Mouse (Mus musculus) CH12.LX (cell line): Measurements from ENCODE around the gene Mrpl42. TPM values are rescaled to one million over a fixed set of nuclear protein-coding genes. Genes with fewer than 3 reads are reported as not detected.

Experiments
- DNase-seq: peaks from one replicate; pipeline ENCODE4 v3.0.0-alpha.2; 2013; ENCODE audit errors: extremely low read depth
- H3K27ac ChIP-seq: 2 replicates; pipeline ENCODE4 v1.5.1; 2012; ENCODE audit warnings: low read depth, mild to moderate bottlenecking, control low read depth, moderate library complexity; ENCODE audit not compliant: insufficient read depth
- H3K27me3 ChIP-seq: replicated peaks from 2 replicates; pipeline ENCODE3; 2012; ENCODE audit warnings: inconsistent platforms
- H3K36me3 ChIP-seq, 2 experiments: replicated peaks in 1 of 2; 2 replicates each; pipeline versions ENCODE3 to v1.6.1; 2012; ENCODE audit warnings: inconsistent platforms in 1 of 2, low read length in 1 of 2, mild to moderate bottlenecking in 1 of 2, mixed read lengths in 1 of 2, moderate library complexity in 1 of 2; ENCODE audit not compliant: control insufficient read depth in 1 of 2, insufficient read depth in 1 of 2
- H3K4me1 ChIP-seq, 2 experiments: 2 replicates each; pipeline ENCODE4 v1.6.1; 2012; ENCODE audit warnings: inconsistent platforms in 1 of 2, moderate library complexity in 1 of 2; ENCODE audit not compliant: insufficient read depth in 2 of 2, control insufficient read depth in 1 of 2
- H3K4me2 ChIP-seq: 2 replicates; pipeline ENCODE4 v1.6.1; 2012; ENCODE audit warnings: low read depth, mild to moderate bottlenecking, control low read depth; ENCODE audit not compliant: poor library complexity, insufficient read depth, severe bottlenecking
- H3K4me3 ChIP-seq, 3 experiments: fragments of 150-350 bp in 1 of 3; sonication (generic) in 1 of 3; replicated peaks in 1 of 3; 2 replicates each; pipeline versions ENCODE3 to v1.5.1; 2011 to 2012; ENCODE audit warnings: low read depth in 2 of 3, low read length in 2 of 3, mild to moderate bottlenecking in 2 of 3, moderate library complexity in 2 of 3, control low read depth in 1 of 3, improper control_type of control experiment in 1 of 3, inconsistent platforms in 1 of 3, mixed read lengths in 1 of 3; ENCODE audit not compliant: poor library complexity in 1 of 3
- H3K79me2 ChIP-seq: replicated peaks from 2 replicates; pipeline ENCODE4 v1.6.1; 2012; ENCODE audit warnings: mild to moderate bottlenecking, moderate library complexity; ENCODE audit not compliant: control insufficient read depth, poor library complexity, insufficient read depth, severe bottlenecking; ENCODE audit errors: extremely low read depth
- H3K9ac ChIP-seq: 2 replicates; pipeline ENCODE4 v1.6.1; 2012; ENCODE audit warnings: low read depth, mild to moderate bottlenecking, control low read depth, moderate library complexity; ENCODE audit not compliant: insufficient read depth
- H3K9me3 ChIP-seq: replicated peaks from 2 replicates; pipeline ENCODE3; 2012; ENCODE audit warnings: low read length, inconsistent platforms, mixed read lengths
- BHLHE40 ChIP-seq: IDR thresholded peaks from 2 replicates; pipeline ENCODE4 v1.6.1; 2011; ENCODE audit warnings: mild to moderate bottlenecking, low read depth, low read length, improper control_type of control experiment
- CHD1 ChIP-seq: IDR thresholded peaks from 2 replicates; pipeline ENCODE4 v1.6.1; 2012; ENCODE audit warnings: low read depth, low read length, improper control_type of control experiment, inconsistent platforms
- CHD2 ChIP-seq: IDR thresholded peaks from 2 replicates; pipeline ENCODE4 v1.6.1; 2011; ENCODE audit warnings: low read length, improper control_type of control experiment
- E2F4 ChIP-seq: IDR thresholded peaks from 2 replicates; pipeline ENCODE4 v1.6.1; 2011; ENCODE audit warnings: low read depth, low read length, improper control_type of control experiment; ENCODE audit not compliant: insufficient replicate concordance
- ELF1 ChIP-seq: IDR thresholded peaks from 2 replicates; pipeline ENCODE4 v1.6.1; 2014; ENCODE audit warnings: low read depth, mild to moderate bottlenecking, inconsistent platforms, low read length, improper control_type of control experiment
- EP300 ChIP-seq: IDR thresholded peaks from 2 replicates; pipeline ENCODE4 v1.6.1; 2011; ENCODE audit warnings: low read length, improper control_type of control experiment
- ETS1 ChIP-seq: conservative IDR thresholded peaks from 2 replicates; pipeline ENCODE4 v1.6.1; 2012; ENCODE audit warnings: low read depth, mild to moderate bottlenecking, inconsistent platforms, low read length, improper control_type of control experiment, moderate library complexity
- GABPA ChIP-seq: IDR thresholded peaks from 2 replicates; pipeline ENCODE4 v1.6.1; 2012; ENCODE audit warnings: low read depth, low read length, improper control_type of control experiment, inconsistent platforms; ENCODE audit not compliant: insufficient replicate concordance
- HCFC1 ChIP-seq: IDR thresholded peaks from 2 replicates; pipeline ENCODE4 v1.6.1; 2012; ENCODE audit warnings: low read depth, mild to moderate bottlenecking, inconsistent platforms, low read length, improper control_type of control experiment
- IRF4 ChIP-seq: IDR thresholded peaks from 2 replicates; pipeline ENCODE4 v1.6.1; 2014; ENCODE audit warnings: low read depth, mild to moderate bottlenecking, inconsistent platforms, low read length, improper control_type of control experiment
- JUN ChIP-seq: IDR thresholded peaks from 2 replicates; pipeline ENCODE4 v1.6.1; 2011; ENCODE audit warnings: low read depth, mild to moderate bottlenecking, low read length, improper control_type of control experiment, moderate library complexity; ENCODE audit not compliant: insufficient read depth
- JUND ChIP-seq: conservative IDR thresholded peaks from 2 replicates; pipeline ENCODE4 v1.6.1; 2011; ENCODE audit warnings: low read depth, low read length, improper control_type of control experiment
- MAFK ChIP-seq: IDR thresholded peaks from 2 replicates; pipeline ENCODE4 v1.6.1; 2011; ENCODE audit warnings: low read length, improper control_type of control experiment; ENCODE audit not compliant: insufficient replicate concordance
- MEF2A ChIP-seq: IDR thresholded peaks from 2 replicates; pipeline ENCODE4 v1.6.1; 2014; ENCODE audit warnings: low read depth, mild to moderate bottlenecking, inconsistent platforms, low read length, improper control_type of control experiment, borderline replicate concordance
- MXI1 ChIP-seq: IDR thresholded peaks from 2 replicates; pipeline ENCODE4 v1.6.1; 2011; ENCODE audit warnings: mild to moderate bottlenecking, low read depth, low read length, improper control_type of control experiment
- NELFE ChIP-seq: IDR thresholded peaks from 2 replicates; pipeline ENCODE4 v1.6.1; 2011; ENCODE audit warnings: low read depth, low read length, improper control_type of control experiment
- PAX5 ChIP-seq: IDR thresholded peaks from 2 replicates; pipeline ENCODE4 v1.6.1; 2012; ENCODE audit warnings: low read length, inconsistent platforms, mixed read lengths
- POLR2A ChIP-seq: IDR thresholded peaks from 2 replicates; pipeline ENCODE4 v1.6.1; 2011; ENCODE audit warnings: low read depth, mild to moderate bottlenecking, improper control_type of control experiment, low read length
- POLR2AphosphoS2 ChIP-seq: IDR thresholded peaks from 2 replicates; pipeline ENCODE4 v1.6.1; 2011; ENCODE audit warnings: low read depth, low read length, improper control_type of control experiment
- SIN3A ChIP-seq: IDR thresholded peaks from 2 replicates; pipeline ENCODE4 v1.6.1; 2012; ENCODE audit warnings: low read length, improper control_type of control experiment, inconsistent platforms
- SMC3 ChIP-seq: IDR thresholded peaks from 2 replicates; pipeline ENCODE4 v1.6.1; 2011; ENCODE audit warnings: low read depth, low read length, improper control_type of control experiment
- UBTF ChIP-seq: IDR thresholded peaks from 2 replicates; pipeline ENCODE4 v1.6.1; 2012; ENCODE audit warnings: low read depth, mild to moderate bottlenecking, inconsistent platforms, low read length, improper control_type of control experiment, moderate library complexity
- USF1 ChIP-seq: IDR thresholded peaks from 2 replicates; pipeline ENCODE4 v1.6.1; 2014; ENCODE audit warnings: low read depth, mild to moderate bottlenecking, inconsistent platforms, low read length, improper control_type of control experiment
- USF2 ChIP-seq: conservative IDR thresholded peaks from 2 replicates; pipeline ENCODE4 v1.6.1; 2011; ENCODE audit warnings: low read depth, low read length, improper control_type of control experiment
- ZC3H11A ChIP-seq: IDR thresholded peaks from 2 replicates; pipeline ENCODE4 v1.6.1; 2012; ENCODE audit warnings: low read depth, mild to moderate bottlenecking, inconsistent platforms, low read length, improper control_type of control experiment
- ZMIZ1 ChIP-seq: IDR thresholded peaks from 2 replicates; pipeline ENCODE4 v1.6.1; 2012; ENCODE audit warnings: low read depth, mild to moderate bottlenecking, inconsistent platforms, low read length, improper control_type of control experiment
- dilution Hi-C: fragments of 300-500 bp; cut with MboI; formaldehyde crosslinking; loops from 2 replicates; pipeline ENCODE4 v1.14.3; 2020; ENCODE audit warnings: low sequenced_read_pairs; ENCODE audit not compliant: extremely low pct_unique_long_range_greater_than_20kb, extremely low pct_ligation_motif_present
- in situ Hi-C: fragments of 300-500 bp; cut with MboI; formaldehyde crosslinking; loops from 3 replicates; pipeline ENCODE4 v1.14.3; 2019; ENCODE audit warnings: low sequenced_read_pairs, low pct_ligation_motif_present, low pct_unique_long_range_greater_than_20kb, mixed read lengths
- polyA plus RNA-seq: library from polyadenylated mRNA; unstranded; fragments of >175 nt; gene quantifications from 2 replicates; pipeline ENCODE4 v1.2.1, GENCODE M21; 2012; ENCODE audit warnings: low read depth; ENCODE audit not compliant: insufficient read length
- total RNA-seq, 2 experiments: library from RNA; depleted of rRNA; stranded (reverse); fragments of 300-350 nt in 1 of 2; fragments of >200 nt in 1 of 2; gene quantifications; 2 replicates each; pipeline ENCODE4 v1.2.3; 2012 to 2014

Gene Mrpl42
- total and polyA plus RNA-seq, 3 experiments: 161 to 389 (median 223) TPM

DNA sequence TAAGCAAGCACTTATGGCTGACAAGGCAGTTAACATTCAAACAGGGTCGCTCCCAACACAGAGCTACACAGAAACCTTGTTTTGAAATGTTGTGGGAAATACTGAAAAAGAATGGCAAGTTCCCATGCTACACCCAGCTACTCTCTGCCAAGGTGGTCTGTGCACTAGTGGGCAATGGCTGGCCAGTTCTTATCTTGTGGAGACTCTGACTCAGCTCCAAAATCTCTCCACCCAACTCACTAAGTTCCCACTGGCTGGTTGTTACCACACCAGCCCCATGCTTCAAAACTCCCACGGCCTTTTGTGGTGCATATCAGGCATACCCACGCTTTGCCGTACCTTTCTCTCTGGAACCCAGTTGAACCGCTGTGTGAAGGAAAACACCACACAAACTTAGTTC, 31.2 kb upstream of the Mrpl42 start:
- in situ Hi-C loops: loop anchor here (25.0 kb wide), 1 partner anchor 554 kb away; no protein-coding TSS in a partner anchor
- Histone ChIP-seq H3K27ac (no peak overlapping the region), H3K9ac (no peak overlapping the region), H3K4me1 (peaks cover 2 to 54% of the 10 kb centered on the region in 2 experiments; a peak in 3 of 4 replicates), H3K36me3 (peaks cover 0 to 6% of the 10 kb centered on the region in 2 experiments), H3K79me2 (peaks cover 88% of the 10 kb centered on the region), H3K4me2 (no peak overlapping the region), H3K9me3 (no peaks in the 10 kb centered on the region), H3K4me3 (no peak overlapping the region), H3K27me3 (no peaks in the 10 kb centered on the region)
- TF ChIP-seq MAFK (no peak), E2F4 (no peak), POLR2A (no peak), IRF4 (no peak), NELFE (no peak), ETS1 (no peak), BHLHE40 (no peak), CHD1 (no peak), SIN3A (no peak), PAX5 (no peak), UBTF (no peak), GABPA (no peak), ELF1 (no peak), MXI1 (no peak), JUND (no peak), SMC3 (no peak), USF2 (no peak), ZMIZ1 (no peak), JUN (no peak), MEF2A (no peak)
- DNase-seq: no peak
- dilution Hi-C loops: no loop called here

DNA sequence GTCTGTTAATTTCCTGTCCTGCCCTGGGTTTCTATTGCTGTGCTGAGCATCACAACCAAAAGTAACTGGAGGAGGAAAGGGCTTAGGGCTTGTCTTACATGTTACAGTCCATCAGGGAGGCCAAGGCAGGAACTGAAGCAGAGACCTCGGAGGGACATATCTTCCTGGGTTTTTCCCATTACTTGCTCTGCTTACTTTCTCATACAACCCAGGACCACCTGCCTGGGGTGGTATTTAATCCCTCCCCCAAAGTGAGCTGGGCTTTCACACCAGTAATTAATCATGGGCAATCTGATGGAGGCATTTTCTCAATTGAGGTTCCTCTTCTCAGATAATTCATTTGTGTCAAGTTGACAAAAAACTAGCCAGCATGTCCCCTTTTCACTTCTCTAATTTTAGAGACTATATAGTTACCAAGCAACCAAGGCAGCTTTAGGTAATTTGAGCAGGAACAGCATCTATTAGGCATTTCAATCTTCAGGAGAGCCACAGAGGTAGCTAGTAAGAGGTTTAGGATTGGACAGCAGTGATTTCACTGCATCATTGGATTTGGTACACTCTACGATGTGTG, 28.9 kb upstream of the Mrpl42 start:
- peak; percentile 41 for DNase-seq
- H3K27me3 ChIP-seq: no peaks in the 10 kb centered on the region
- no peak overlapping the region for H3K9ac ChIP-seq
- H3K79me2 ChIP-seq: peaks cover 87% of the 10 kb centered on the region
- H3K4me3 ChIP-seq: no peak overlapping the region
- dilution Hi-C loops: no loop called here
- in situ Hi-C loops: loop anchor here (25.0 kb wide), 1 partner anchor 557 kb away; no protein-coding TSS in a partner anchor
- H3K36me3 ChIP-seq: peaks cover 0 to 13% of the 10 kb centered on the region in 2 experiments
- H3K9me3 ChIP-seq: no peaks in the 10 kb centered on the region
- H3K4me2 ChIP-seq: no peak overlapping the region
- no peak overlapping the region for H3K27ac ChIP-seq
- TF ChIP-seq USF2 (no peak), USF1 (no peak), EP300 (peak; percentile 40), POLR2AphosphoS2 (no peak), JUN (no peak), POLR2A (no peak), HCFC1 (no peak), MAFK (peak; percentile 66), IRF4 (0 out of 2 replicates have a peak, but pooled peaks have one; percentile 21), ZC3H11A (no peak), ETS1 (no peak), SIN3A (no peak), CHD2 (no peak), GABPA (no peak), BHLHE40 (no peak)
- peaks cover 2 to 64% of the 10 kb centered on the region in 2 experiments; a peak in 3 of 4 replicates for H3K4me1 ChIP-seq
